Mouse (Mus musculus) right cerebral cortex, postnatal 14 days (tissue): ENCODE results near the gene Hmx1.
A peak's percentile ranks its signal among the peaks of the same experiment; 100 is the strongest.

Source experiments
- DNase-seq: peaks from one replicate; pipeline ENCODE4 v3.0.0; 2022

The Hmx1 gene

GRCm38 (mm10) chr5:35398310-35398910 lies 9.5 kb downstream of the Hmx1 start:
- DNase-seq: no peak

GRCm38 (mm10) chr5:35399061-35399460 lies 10.2 kb downstream of the Hmx1 start:
- DNase-seq: no peak

GRCm38 (mm10) chr5:35399704-35400320 lies 10.9 kb downstream of the Hmx1 start:
- no peak for DNase-seq

GRCm38 (mm10) chr5:35401240-35401639 lies 12.3 kb downstream of the Hmx1 start:
- DNase-seq: no peak

- DNase-seq: no peak
Observed at GRCm38 (mm10) chr5:35407411-35407930, 18.6 kb downstream of the Hmx1 start.

GRCm38 (mm10) chr5:35411028-35411427 lies 22.1 kb downstream of the Hmx1 start:
- no peak for DNase-seq

- DNase-seq: no peak
Observed at GRCm38 (mm10) chr5:35412833-35413232, 23.9 kb downstream of the Hmx1 start.

GRCm38 (mm10) chr5:35417707-35418106 lies 28.8 kb downstream of the Hmx1 start:
- DNase-seq: no peak

- no peak for DNase-seq
Observed at GRCm38 (mm10) chr5:35421622-35422021, 32.7 kb downstream of the Hmx1 start.

GRCm38 (mm10) chr5:35425218-35425617 lies 36.3 kb downstream of the Hmx1 start:
- DNase-seq: no peak

GRCm38 (mm10) chr5:35427901-35428300 lies 39.0 kb downstream of the Hmx1 start:
- no peak for DNase-seq

- no peak for DNase-seq
Observed at GRCm38 (mm10) chr5:35428421-35428820, 39.5 kb downstream of the Hmx1 start.

- DNase-seq: no peak
Observed at GRCm38 (mm10) chr5:35432098-35432497, 43.2 kb downstream of the Hmx1 start.

GRCm38 (mm10) chr5:35434038-35434437 lies 45.1 kb downstream of the Hmx1 start:
- no peak for DNase-seq

- no peak for DNase-seq
Observed at GRCm38 (mm10) chr5:35434703-35435102, 45.8 kb downstream of the Hmx1 start.

- DNase-seq: no peak
Observed at GRCm38 (mm10) chr5:35438805-35439204, 49.9 kb downstream of the Hmx1 start.

GRCm38 (mm10) chr5:35440459-35440858 lies 51.6 kb downstream of the Hmx1 start:
- no peak for DNase-seq

GRCm38 (mm10) chr5:35441411-35441810 lies 52.5 kb downstream of the Hmx1 start:
- DNase-seq: no peak

GRCm38 (mm10) chr5:35444731-35445130 lies 55.8 kb downstream of the Hmx1 start:
- DNase-seq: no peak

- DNase-seq: peak; percentile 61
Observed at GRCm38 (mm10) chr5:35447656-35448443, 58.9 kb downstream of the Hmx1 start.
